Comparison of ENCODE assay signal across 15 mouse cellular contexts in genomic region chr2:135700686-135701413, GRCm38 (mm10). TPM values are rescaled to one million over a fixed set of nuclear protein-coding genes. Genes with fewer than 3 reads are reported as not detected.
DNase-seq lines count a peak whose midpoint lies in the region; ATAC-seq and TF ChIP-seq lines count a peak whose summit lies in the region.
"Had no signal": no experiment of that assay in that cellular context is flagged by ENCODE, and none has a peak within 500 bp of the region (broad histone marks: within the 10 kb centered on the region; RNA-seq: fewer than 3 reads in every experiment).

No protein-coding gene starts in this region.

- TF ChIP-seq EP300 in heart, adult 2 months (IDR thresholded peaks at IDR 0.05; ENCODE audit: insufficient read depth, low read depth, low read length) = no peak
- TF ChIP-seq EP300 in liver, embryonic 14.5 days (IDR thresholded peaks at IDR 0.05; ENCODE audit: low read depth) = peak; percentile 92

- TF ChIP-seq CTCF in heart, adult 2 months (IDR thresholded peaks at IDR 0.05) = peak; percentile 19
- no peak for TF ChIP-seq CTCF in liver, embryonic 14.5 days (IDR thresholded peaks at IDR 0.05; ENCODE audit: low read depth)

- peaks cover 3% of the 10 kb centered on the region for H3K79me2 ChIP-seq in heart, adult 2 months (replicated peaks; ENCODE audit: control insufficient read depth, insufficient read depth, low read length)

- H3K27me3 ChIP-seq in heart, adult 2 months (ENCODE audit: control insufficient read depth, insufficient read depth, low read length) = no peaks in the 10 kb centered on the region
- no peaks in the 10 kb centered on the region for H3K27me3 ChIP-seq in liver, embryonic 14.5 days (ENCODE audit: control insufficient read depth, insufficient read depth, low read length)
- no peaks in the 10 kb centered on the region for H3K27me3 ChIP-seq in kidney, embryonic 15.5 days
- H3K27me3 ChIP-seq: neural tube, embryonic 13.5 days had no signal

- intact Hi-C loops in heart, adult 2 months (cut with DNase I) = no loop called here
- intact Hi-C loops in heart, postnatal 10 days (cut with DNase I) = no loop called here

- peaks cover 7% of the 10 kb centered on the region for H3K4me1 ChIP-seq in heart, adult 2 months (ENCODE audit: control insufficient read depth, insufficient read depth, low read length)
- peaks cover 10 to 13% of the 10 kb centered on the region in 2 experiments for H3K4me1 ChIP-seq in liver, embryonic 14.5 days (replicated peaks; ENCODE audit: control insufficient read depth in 2 of 2, insufficient read depth in 2 of 2, low read length in 1 of 2)
- H3K4me1 ChIP-seq in kidney, embryonic 15.5 days = 0 out of 2 replicates have a peak, but pooled peaks cover 7% of the 10 kb centered on the region
- H3K4me1 ChIP-seq: neural tube, embryonic 13.5 days had no signal

- H3K4me2 ChIP-seq in liver, embryonic 14.5 days (ENCODE audit: low read depth) = peak overlapping the region; percentile 18; the same call in 1 of the 2 replicates
- no peak overlapping the region for H3K4me2 ChIP-seq in kidney, embryonic 15.5 days
- H3K4me2 ChIP-seq: neural tube, embryonic 13.5 days had no signal

- H3K4me3 ChIP-seq in heart, adult 2 months = no peak overlapping the region
- no peak overlapping the region for H3K4me3 ChIP-seq in liver, embryonic 14.5 days (ENCODE audit: insufficient read depth in 1 of 2, low read depth in 2 of 2, low read length in 2 of 2)
- no peak overlapping the region for H3K4me3 ChIP-seq in kidney, embryonic 15.5 days (replicated peaks)
- H3K4me3 ChIP-seq: neural tube, embryonic 13.5 days had no signal

- no peak for DNase-seq in heart, adult 2 months
- no peak for DNase-seq in heart, postnatal 10 days
- peak; percentile 62 for DNase-seq in 3T3-L1 (ENCODE audit: low read depth, low spot score)
- DNase-seq in c-Kit-positive CD71-positive TER-119-positive erythroid progenitor cells, embryonic 14.5 days (ENCODE audit: low spot score) = peak; percentile 55
- peak; percentile 42 to 47 (median 47) for DNase-seq in liver, embryonic 14.5 days (ENCODE audit: low read depth in 3 of 3, low spot score in 3 of 3)
- no peak for DNase-seq in right cerebral cortex, adult 2 months (ENCODE audit: low spot score in 2 of 2)
- DNase-seq in kidney, postnatal 25 days = no peak
- DNase-seq: B cell, adult 2 months; cerebellum, adult 11-12 months; layer of hippocampus, adult 9-11 months; lung, postnatal 4 days had no signal

- no peaks in the 10 kb centered on the region for H3K9me3 ChIP-seq in liver, embryonic 14.5 days (ENCODE audit: control insufficient read depth, low read length)
- no peaks in the 10 kb centered on the region for H3K9me3 ChIP-seq in kidney, embryonic 15.5 days (replicated peaks)
- H3K9me3 ChIP-seq: neural tube, embryonic 13.5 days had no signal

- H3K36me3 ChIP-seq in heart, adult 2 months (ENCODE audit: control insufficient read depth, insufficient read depth, low read length) = peaks cover 13% of the 10 kb centered on the region
- no peaks in the 10 kb centered on the region for H3K36me3 ChIP-seq in liver, embryonic 14.5 days (replicated peaks; ENCODE audit: control insufficient read depth, insufficient read depth, low read depth)
- H3K36me3 ChIP-seq in kidney, embryonic 15.5 days = no peaks in the 10 kb centered on the region
- H3K36me3 ChIP-seq: neural tube, embryonic 13.5 days had no signal

- TF ChIP-seq POLR2A in heart, adult 2 months (IDR thresholded peaks at IDR 0.05; ENCODE audit: insufficient read depth, low read depth, low read length) = no peak

- no peak overlapping the region for H3K9ac ChIP-seq in heart, adult 2 months (ENCODE audit: low read depth, low read length)
- no peak overlapping the region; the same call in 1 of the 2 replicates for H3K9ac ChIP-seq in liver, embryonic 14.5 days (replicated peaks)
- H3K9ac ChIP-seq in kidney, embryonic 15.5 days = no peak overlapping the region
- H3K9ac ChIP-seq: neural tube, embryonic 13.5 days had no signal

- WGBS in heart, adult 2 months = 62% methylated on average over 7 of the region's 7 CpGs
- 34% methylated on average over 7 of the region's 7 CpGs for WGBS in liver, embryonic 14.5 days (ENCODE audit: insufficient replicate concordance)
- WGBS in kidney, embryonic 15.5 days = 90% methylated on average over 7 of the region's 7 CpGs

- peak; percentile 91 for ATAC-seq in liver, embryonic 14.5 days (ENCODE audit: insufficient read depth)
- no peak for ATAC-seq in kidney, embryonic 15.5 days (replicated peaks; ENCODE audit: low FRiP score)
- ATAC-seq: activated CD4-positive, CD25-positive, alpha-beta regulatory T cell, adult 4 months; hindbrain, embryonic 16.5 days had no signal

- H3K27ac ChIP-seq in heart, adult 2 months = no peak overlapping the region
- no peak overlapping the region for H3K27ac ChIP-seq in liver, embryonic 14.5 days
- no peak overlapping the region for H3K27ac ChIP-seq in kidney, embryonic 15.5 days
- H3K27ac ChIP-seq: neural tube, embryonic 13.5 days had no signal

RNA-seq across cellular contexts. Expression of gene Plcb4, which starts 42.0 kb away (rescaled TPM):
- total RNA-seq in heart, adult 2 months (2021) = 10 to 100 TPM; 55.0 to 60.2 TPM
- 23.1 and 47.5 TPM in 2 replicates for polyA plus RNA-seq in heart, adult 2 months (2012; rRNA removed)
- 10 to 100 TPM; 71.4 to 95.2 TPM for total RNA-seq in heart, postnatal 10 days (2021)
- polyA plus RNA-seq in liver, embryonic 14.5 days (2012; rRNA removed) = 1.2 and 1.9 TPM in 2 replicates
- 1.6 and 2.3 TPM in 2 replicates for polyA plus RNA-seq in liver, embryonic 14.5 days (2014; fragmentation: Nextera tagmentation; extraction: Ambion mirVana)
- polyA plus RNA-seq in kidney, embryonic 15.5 days (2015; fragmentation: Nextera tagmentation; extraction: Ambion mirVana) = 19.0 and 20.9 TPM in 2 replicates

Comparison
In these comparisons a context has a peak if more than half of its experiments do, and no peak if none do; other contexts are left out.
1. DNase-seq: peak in 3T3-L1 (single experiment), c-Kit-positive CD71-positive TER-119-positive erythroid progenitor cells, embryonic 14.5 days (single experiment) and liver, embryonic 14.5 days (3 of 3); none in heart, adult 2 months (0 of 2), heart, postnatal 10 days (0 of 2), right cerebral cortex, adult 2 months (0 of 2) and kidney, postnatal 25 days (0 of 2).